Mouse (Mus musculus) lung, adult 2 months (tissue): ENCODE data around the gene H2-DMa. TPM values are rescaled to one million over a fixed set of nuclear protein-coding genes. Genes with fewer than 3 reads are reported as not detected.

Source experiments
- DNase-seq: peaks from one replicate; pipeline ENCODE4 v3.0.0; 2022
- H3K4me1 ChIP-seq: fragments of 200-500 bp; 2 replicates; pipeline ENCODE4 v1.6.1; 2011; ENCODE audit warnings: low read length; ENCODE audit not compliant: control insufficient read depth, insufficient read depth
- H3K4me3 ChIP-seq: fragments of 200-500 bp; replicated peaks from 2 replicates; pipeline ENCODE3; 2011; ENCODE audit warnings: low read depth, mild to moderate bottlenecking, control low read depth, low read length; ENCODE audit errors: extremely low read depth
- CTCF ChIP-seq: fragments of 200-500 bp; IDR thresholded peaks from 2 replicates; pipeline ENCODE4 v1.5.1; 2011; ENCODE audit warnings: mild to moderate bottlenecking, low read length, control low read depth; ENCODE audit not compliant: insufficient read depth
- POLR2A ChIP-seq: fragments of 200-500 bp; IDR thresholded peaks from 2 replicates; pipeline ENCODE4 v1.6.1; 2011; ENCODE audit warnings: low read depth, mild to moderate bottlenecking, control low read depth, low read length, borderline replicate concordance; ENCODE audit errors: extremely low read depth
- WGBS: fragments of 180-500 bp; shearing (Covaris S2); methylation state at CpG from one replicate; pipeline ENCODE4 v1.1.7; 2018; 5-methylcytosine and 5-hydroxymethylcytosine counted together
- polyA plus RNA-seq: library from polyadenylated mRNA; depleted of rRNA; stranded (reverse); fragments of >200 nt; gene quantifications from 2 replicates; pipeline ENCODE4 v1.2.3, GENCODE M21; 2012

H2-DMa gene
- polyA plus RNA-seq, 1 experiment = 109 TPM

- DNase-seq = peak; percentile 93
- WGBS = 4% methylated on average over 12 of the region's 12 CpGs
Measured at GRCm38 (mm10) chr17:34101604-34102032, 17.7 kb upstream of the H2-DMa start.

GRCm38 (mm10) chr17:34102831-34103230 lies 16.5 kb upstream of the H2-DMa start:
- TF ChIP-seq POLR2A (no peak), CTCF (no peak)
- no peak overlapping the region for H3K4me3 ChIP-seq
- no peak for DNase-seq
- peaks cover 4% of the 10 kb centered on the region; the same call in 1 of the 2 replicates for H3K4me1 ChIP-seq
- 15% methylated on average over 6 of the region's 6 CpGs for WGBS

More at GRCm38 (mm10) chr17:34101604-34102032, 17.7 kb upstream of the H2-DMa start:
- H3K4me1 ChIP-seq = peaks cover 4% of the 10 kb centered on the region; the same call in 1 of the 2 replicates
- no peak for TF ChIP-seq POLR2A
- TF ChIP-seq CTCF = peak; percentile 51
- peak overlapping the region; percentile 43 for H3K4me3 ChIP-seq

DNA sequence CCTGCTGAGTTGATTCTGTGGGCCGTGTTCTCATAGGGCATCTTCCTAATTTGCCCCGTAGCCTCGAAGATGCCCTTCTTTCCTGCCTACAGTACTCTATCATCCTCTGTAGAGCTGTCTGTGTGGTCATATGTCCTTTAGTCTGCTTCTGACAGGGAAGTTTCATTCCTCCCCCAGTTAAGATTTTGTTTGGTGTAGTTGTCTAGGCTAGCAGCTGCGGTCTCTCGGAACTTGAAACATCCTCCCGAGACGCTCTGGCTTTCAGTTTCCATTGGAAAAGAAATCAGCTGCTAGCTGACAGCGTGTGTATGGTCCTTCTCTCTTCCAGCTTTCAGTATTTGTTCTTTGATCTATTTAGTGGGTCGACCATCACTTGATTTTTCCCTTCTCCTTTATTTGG lies 14.5 kb upstream of the H2-DMa start:
- Histone ChIP-seq H3K4me3 (no peak overlapping the region), H3K4me1 (peaks cover 4% of the 10 kb centered on the region; the same call in 1 of the 2 replicates)
- DNase-seq = no peak
- TF ChIP-seq POLR2A = no peak
- no peak for TF ChIP-seq CTCF
- 58% methylated on average over 9 of the region's 9 CpGs for WGBS

- Histone ChIP-seq H3K4me3 (no peak overlapping the region), H3K4me1 (peaks cover 4% of the 10 kb centered on the region; the same call in 1 of the 2 replicates)
- TF ChIP-seq POLR2A = no peak
- no peak for TF ChIP-seq CTCF
- WGBS = 87% methylated on average over 7 of the region's 7 CpGs
- no peak for DNase-seq
Measured at GRCm38 (mm10) chr17:34106555-34106954, 12.8 kb upstream of the H2-DMa start.

GRCm38 (mm10) chr17:34107109-34107867 lies 12.1 kb upstream of the H2-DMa start:
- DNase-seq = no peak
- no peak overlapping the region for H3K4me3 ChIP-seq
- H3K4me1 ChIP-seq = peaks cover under 1% of the 10 kb centered on the region; the same call in 1 of the 2 replicates
- TF ChIP-seq POLR2A = no peak
- TF ChIP-seq CTCF = no peak
- 74% methylated on average over 7 of the region's 7 CpGs for WGBS

- Histone ChIP-seq H3K4me3 (no peak overlapping the region), H3K4me1 (no peaks in the 10 kb centered on the region)
- TF ChIP-seq CTCF (no peak), POLR2A (no peak)
- WGBS = 72% methylated on average over 6 of the region's 6 CpGs
- DNase-seq = no peak
Measured at GRCm38 (mm10) chr17:34108460-34108859, 10.9 kb upstream of the H2-DMa start.

- Histone ChIP-seq H3K4me1 (no peaks in the 10 kb centered on the region), H3K4me3 (no peak overlapping the region)
- TF ChIP-seq CTCF = no peak; the same call in 1 of the 2 replicates
- no peak for TF ChIP-seq POLR2A
- DNase-seq = no peak
- WGBS = 72% methylated on average over 14 of the region's 14 CpGs
Measured at GRCm38 (mm10) chr17:34109038-34109805, 10.1 kb upstream of the H2-DMa start.

GRCm38 (mm10) chr17:34109806-34110195 lies 9.5 kb upstream of the H2-DMa start:
- H3K4me3 ChIP-seq = no peak overlapping the region
- no peak for TF ChIP-seq CTCF
- TF ChIP-seq POLR2A = no peak
- 67% methylated on average over 3 of the region's 3 CpGs for WGBS
- H3K4me1 ChIP-seq = no peaks in the 10 kb centered on the region
- no peak for DNase-seq

DNA sequence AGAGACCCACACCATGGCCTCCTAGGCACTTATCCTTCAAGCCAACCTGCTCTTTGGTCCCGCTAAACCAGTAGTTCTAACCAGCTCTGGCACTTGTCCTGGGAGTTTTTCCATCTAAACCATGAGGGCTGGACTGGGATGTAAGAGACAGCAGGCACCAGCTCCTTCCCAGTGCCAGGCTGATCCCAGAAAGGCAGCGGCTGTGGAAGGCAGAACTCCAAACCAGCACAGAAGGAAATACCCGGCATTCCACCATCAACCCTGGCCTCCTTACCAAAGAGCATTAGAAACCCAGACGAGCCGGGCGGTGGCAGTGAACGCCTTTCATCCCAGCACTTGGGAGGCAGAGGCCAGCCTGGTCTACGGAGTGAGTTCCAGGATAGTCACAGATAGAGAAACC lies 9.0 kb upstream of the H2-DMa start:
- no peak for TF ChIP-seq POLR2A
- TF ChIP-seq CTCF = no peak
- Histone ChIP-seq H3K4me3 (no peak overlapping the region), H3K4me1 (no peaks in the 10 kb centered on the region)
- DNase-seq = no peak
- 47% methylated on average over 8 of the region's 8 CpGs for WGBS

GRCm38 (mm10) chr17:34114114-34114513 lies 5.2 kb upstream of the H2-DMa start:
- whole genome bisulfite sequencing = 86% methylated on average over 7 of the region's 7 CpGs
- H3K4me1 ChIP-seq = peaks cover 3% of the 10 kb centered on the region; the same call in 1 of the 2 replicates
- DNase-seq = no peak
- no peak for TF ChIP-seq POLR2A
- H3K4me3 ChIP-seq = no peak overlapping the region
